Mouse (Mus musculus): ENCODE data around the gene S1pr5. TPM values are rescaled to one million over a fixed set of nuclear protein-coding genes. Genes with fewer than 3 reads are reported as not detected.
"Not testable (repeated sequence)": the region's sequence is repeated elsewhere in the genome, so short reads cannot be mapped to it uniquely, and the experiment has no call there.

Gene S1pr5
- polyA plus RNA-seq, 2 experiments from 2014 or later: 0.34 TPM; not detected in 1

GRCm38 (mm10) chr9:21266889-21267288 lies 18.6 kb upstream of the S1pr5 start:
- no peak for ATAC-seq

GRCm38 (mm10) chr9:21265611-21266010 lies 17.4 kb upstream of the S1pr5 start:
- ATAC-seq: no peak

- ATAC-seq: peak; percentile 95
Measured at GRCm38 (mm10) chr9:21265000-21265561, 16.8 kb upstream of the S1pr5 start, which contains the start of gene Atg4d. Atg4d (plus strand) TSS chr9:21265293.

- ATAC-seq: no peak
Measured at GRCm38 (mm10) chr9:21264272-21264999, 16.2 kb upstream of the S1pr5 start.

- no peak for ATAC-seq
Measured at GRCm38 (mm10) chr9:21261831-21262230, 13.6 kb upstream of the S1pr5 start.

- no peak for ATAC-seq
Measured at GRCm38 (mm10) chr9:21260491-21261040, 12.3 kb upstream of the S1pr5 start.

- ATAC-seq: not testable (repeated sequence)
Measured at GRCm38 (mm10) chr9:21256349-21256748, 8.1 kb upstream of the S1pr5 start.

- ATAC-seq: no peak
Measured at GRCm38 (mm10) chr9:21254690-21255089, 6.4 kb upstream of the S1pr5 start.

GRCm38 (mm10) chr9:21251116-21251735 lies 3.0 kb upstream of the S1pr5 start:
- ATAC-seq: no peak

GRCm38 (mm10) chr9:21250509-21250908 lies 2.3 kb upstream of the S1pr5 start:
- ATAC-seq: no peak

- no peak for ATAC-seq
Measured at GRCm38 (mm10) chr9:21249629-21250508, 1.6 kb upstream of the S1pr5 start.

- ATAC-seq: no peak
Measured at GRCm38 (mm10) chr9:21246342-21246741, 1.9 kb downstream of the S1pr5 start.

- ATAC-seq: no peak
Measured at GRCm38 (mm10) chr9:21245113-21245487, 3.1 kb downstream of the S1pr5 start.

GRCm38 (mm10) chr9:21244428-21245112 lies 3.7 kb downstream of the S1pr5 start:
- ATAC-seq: no peak

- no peak for ATAC-seq
Measured at GRCm38 (mm10) chr9:21243826-21244427, 4.3 kb downstream of the S1pr5 start.

GRCm38 (mm10) chr9:21241343-21241742 lies 6.9 kb downstream of the S1pr5 start:
- peak; percentile 59 for ATAC-seq

- no peak for ATAC-seq
Measured at GRCm38 (mm10) chr9:21239465-21239848, 8.8 kb downstream of the S1pr5 start.

GRCm38 (mm10) chr9:21238733-21239464 lies 9.3 kb downstream of the S1pr5 start, which contains the start of gene Keap1:
Keap1 (minus strand) TSS chr9:21239361.
- ATAC-seq: peak; percentile 51

GRCm38 (mm10) chr9:21238004-21238732 lies 10.1 kb downstream of the S1pr5 start:
- no peak for ATAC-seq

Measured in activated CD4-positive, CD25-positive, alpha-beta regulatory T cell, adult 4 months (primary cell).